Mouse (Mus musculus): Measurements from ENCODE around the gene Cyp1b1. TPM values are rescaled to one million over a fixed set of nuclear protein-coding genes. Genes with fewer than 3 reads are reported as not detected.

Cyp1b1 gene
- total and polyA plus RNA-seq, 2 experiments = 0.34 to 0.37 TPM

DNA sequence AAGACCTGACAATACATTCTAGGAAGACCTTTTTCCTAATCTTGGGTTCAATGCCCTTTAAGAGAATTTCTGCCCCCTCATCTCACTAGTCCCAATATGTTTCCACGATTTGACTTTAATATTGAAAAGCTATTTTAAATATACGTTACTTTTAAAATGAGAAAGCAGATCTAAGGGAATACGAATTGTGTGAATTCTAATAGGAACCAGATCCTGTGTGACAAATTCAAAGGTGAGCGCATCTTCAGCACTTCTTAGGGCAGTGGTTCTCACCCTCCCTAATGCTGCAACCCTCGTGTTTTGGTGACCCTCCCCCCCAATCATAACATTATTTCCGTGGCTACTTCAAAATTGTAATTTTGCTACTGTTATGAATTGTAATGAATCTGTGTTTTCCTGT is 2.9 kb downstream of the Cyp1b1 start:
- Histone ChIP-seq H3K4me3 (ENCODE audit: insufficient read depth, low read depth, low read length) (no peak overlapping the region), H3K9ac (ENCODE audit: low read depth, low read length) (no peak overlapping the region), H3K27ac (replicated peaks; ENCODE audit: insufficient read depth, low read depth, low read length) (no peak overlapping the region), H3K36me3 (ENCODE audit: control insufficient read depth, insufficient read depth, low read length) (no peaks in the 10 kb centered on the region), H3K27me3 (ENCODE audit: control insufficient read depth, insufficient read depth, low read length) (peaks cover 21% of the 10 kb centered on the region), H3K4me1 (ENCODE audit: control insufficient read depth, insufficient read depth, low read length) (peaks cover 3% of the 10 kb centered on the region; the same call in 1 of the 2 replicates), H3K79me2 (ENCODE audit: control insufficient read depth, insufficient read depth, low read length) (no peaks in the 10 kb centered on the region)
- 38% methylated on average over 6 of the region's 6 CpGs for WGBS
- TF ChIP-seq CTCF (IDR thresholded peaks at IDR 0.05; ENCODE audit: low read depth, low read length) = no peak
- no peak for TF ChIP-seq POLR2A (IDR thresholded peaks at IDR 0.05; ENCODE audit: extremely low read depth, insufficient read depth, low read length)
- no peak for DNase-seq (ENCODE audit: extremely low read depth, low read depth, low spot score)

DNA sequence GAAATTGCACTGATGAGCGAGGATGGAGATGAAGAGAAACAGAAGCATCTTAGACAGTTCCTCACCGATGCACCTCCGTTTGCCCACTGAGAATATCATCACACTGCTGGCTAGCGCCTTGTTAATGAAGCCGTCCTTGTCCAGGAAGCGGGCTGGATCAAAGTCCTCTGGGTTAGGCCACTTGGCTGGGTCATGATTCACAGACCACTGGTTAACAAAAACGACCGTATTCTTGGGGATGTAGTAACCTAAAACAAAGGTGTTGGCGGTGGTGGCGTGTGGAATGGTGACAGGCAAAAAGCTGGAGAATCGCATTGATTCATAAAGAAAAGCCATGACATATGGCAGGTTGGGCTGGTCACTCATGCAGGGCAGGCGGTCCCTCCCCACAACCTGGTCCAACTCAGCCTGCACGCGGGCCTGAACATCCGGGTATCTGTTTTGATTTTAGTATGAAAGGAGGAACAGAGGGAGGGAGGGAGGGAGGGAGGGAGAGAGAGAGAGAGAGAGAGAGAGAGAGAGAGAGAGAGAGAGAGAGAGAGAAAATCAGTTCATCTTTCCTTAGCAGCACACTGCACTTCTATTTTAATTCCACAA is 4.5 kb downstream of the Cyp1b1 start:
- H3K36me3 ChIP-seq (ENCODE audit: control insufficient read depth, insufficient read depth, low read length) = no peaks in the 10 kb centered on the region
- H3K4me1 ChIP-seq (ENCODE audit: control insufficient read depth, insufficient read depth, low read length) = peaks cover 3% of the 10 kb centered on the region; the same call in 1 of the 2 replicates
- peaks cover 21% of the 10 kb centered on the region for H3K27me3 ChIP-seq (ENCODE audit: control insufficient read depth, insufficient read depth, low read length)
- no peak for TF ChIP-seq POLR2A (IDR thresholded peaks at IDR 0.05; ENCODE audit: extremely low read depth, insufficient read depth, low read length)
- no peak for TF ChIP-seq CTCF (IDR thresholded peaks at IDR 0.05; ENCODE audit: low read depth, low read length)
- no peak overlapping the region for H3K9ac ChIP-seq (ENCODE audit: low read depth, low read length)
- H3K79me2 ChIP-seq (ENCODE audit: control insufficient read depth, insufficient read depth, low read length) = no peaks in the 10 kb centered on the region
- DNase-seq (ENCODE audit: extremely low read depth, low read depth, low spot score) = no peak
- H3K27ac ChIP-seq (replicated peaks; ENCODE audit: insufficient read depth, low read depth, low read length) = no peak overlapping the region
- H3K4me3 ChIP-seq (ENCODE audit: insufficient read depth, low read depth, low read length) = no peak overlapping the region
- 45% methylated on average over 15 of the region's 15 CpGs for WGBS

DNA sequence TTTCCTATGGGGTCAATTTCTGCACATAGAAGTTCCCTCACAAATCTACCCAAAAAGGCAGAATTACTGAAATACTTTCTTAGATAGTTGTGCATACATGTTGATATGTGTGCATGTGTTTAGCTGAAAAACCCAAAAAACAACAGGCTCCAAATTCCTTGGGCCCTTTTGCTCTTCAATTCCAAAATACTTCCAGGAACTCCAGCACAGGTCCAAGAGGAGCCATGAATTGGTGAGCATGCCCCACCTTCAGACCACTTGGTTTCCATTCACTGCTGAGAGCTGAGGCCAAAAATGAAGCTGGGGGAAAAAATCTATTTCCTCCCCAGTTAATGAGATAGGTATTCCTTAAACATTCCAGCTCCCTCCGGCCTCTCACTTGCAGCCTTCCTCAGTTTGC is 5.1 kb downstream of the Cyp1b1 start:
- Histone ChIP-seq H3K36me3 (ENCODE audit: control insufficient read depth, insufficient read depth, low read length) (no peaks in the 10 kb centered on the region), H3K27ac (replicated peaks; ENCODE audit: insufficient read depth, low read depth, low read length) (no peak overlapping the region), H3K79me2 (ENCODE audit: control insufficient read depth, insufficient read depth, low read length) (no peaks in the 10 kb centered on the region), H3K4me1 (ENCODE audit: control insufficient read depth, insufficient read depth, low read length) (peaks cover 3% of the 10 kb centered on the region; the same call in 1 of the 2 replicates), H3K4me3 (ENCODE audit: insufficient read depth, low read depth, low read length) (no peak overlapping the region), H3K9ac (ENCODE audit: low read depth, low read length) (no peak overlapping the region), H3K27me3 (ENCODE audit: control insufficient read depth, insufficient read depth, low read length) (peaks cover 19% of the 10 kb centered on the region)
- WGBS = 77% methylated on average over 1 of the region's 1 CpGs
- DNase-seq (ENCODE audit: extremely low read depth, low read depth, low spot score) = no peak
- TF ChIP-seq CTCF (IDR thresholded peaks at IDR 0.05; ENCODE audit: low read depth, low read length) = no peak
- no peak for TF ChIP-seq POLR2A (IDR thresholded peaks at IDR 0.05; ENCODE audit: extremely low read depth, insufficient read depth, low read length)

DNA sequence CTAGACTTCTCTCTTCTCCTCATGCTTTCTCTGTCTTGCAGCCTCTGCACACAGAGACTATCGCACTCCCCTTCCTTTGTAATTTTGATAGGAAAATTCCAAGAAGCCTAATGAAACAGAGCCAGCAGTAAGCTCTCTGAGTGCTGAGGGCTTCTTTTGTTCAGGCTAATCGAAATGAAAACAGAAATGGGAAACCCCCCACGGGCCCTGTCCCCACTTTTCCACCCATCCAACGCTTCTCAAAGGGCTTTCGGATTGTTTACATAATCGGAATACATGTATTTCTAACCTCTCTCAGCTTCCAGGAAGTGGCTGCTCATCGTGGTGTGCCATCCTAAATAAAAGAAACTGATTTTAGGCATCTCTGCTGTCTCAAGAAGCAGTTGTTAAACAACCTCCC is 6.7 kb downstream of the Cyp1b1 start:
- peaks cover 6% of the 10 kb centered on the region; the same call in 1 of the 2 replicates for H3K27me3 ChIP-seq (ENCODE audit: control insufficient read depth, insufficient read depth, low read length)
- no peak overlapping the region for H3K4me3 ChIP-seq (ENCODE audit: insufficient read depth, low read depth, low read length)
- H3K9ac ChIP-seq (ENCODE audit: low read depth, low read length) = no peak overlapping the region
- no peak overlapping the region for H3K27ac ChIP-seq (replicated peaks; ENCODE audit: insufficient read depth, low read depth, low read length)
- no peak for TF ChIP-seq POLR2A (IDR thresholded peaks at IDR 0.05; ENCODE audit: extremely low read depth, insufficient read depth, low read length)
- TF ChIP-seq CTCF (IDR thresholded peaks at IDR 0.05; ENCODE audit: low read depth, low read length) = no peak
- no peaks in the 10 kb centered on the region for H3K4me1 ChIP-seq (ENCODE audit: control insufficient read depth, insufficient read depth, low read length)
- no peaks in the 10 kb centered on the region for H3K79me2 ChIP-seq (ENCODE audit: control insufficient read depth, insufficient read depth, low read length)
- no peak for DNase-seq (ENCODE audit: extremely low read depth, low read depth, low spot score)
- WGBS = 43% methylated on average over 7 of the region's 7 CpGs
- no peaks in the 10 kb centered on the region for H3K36me3 ChIP-seq (ENCODE audit: control insufficient read depth, insufficient read depth, low read length)

DNA sequence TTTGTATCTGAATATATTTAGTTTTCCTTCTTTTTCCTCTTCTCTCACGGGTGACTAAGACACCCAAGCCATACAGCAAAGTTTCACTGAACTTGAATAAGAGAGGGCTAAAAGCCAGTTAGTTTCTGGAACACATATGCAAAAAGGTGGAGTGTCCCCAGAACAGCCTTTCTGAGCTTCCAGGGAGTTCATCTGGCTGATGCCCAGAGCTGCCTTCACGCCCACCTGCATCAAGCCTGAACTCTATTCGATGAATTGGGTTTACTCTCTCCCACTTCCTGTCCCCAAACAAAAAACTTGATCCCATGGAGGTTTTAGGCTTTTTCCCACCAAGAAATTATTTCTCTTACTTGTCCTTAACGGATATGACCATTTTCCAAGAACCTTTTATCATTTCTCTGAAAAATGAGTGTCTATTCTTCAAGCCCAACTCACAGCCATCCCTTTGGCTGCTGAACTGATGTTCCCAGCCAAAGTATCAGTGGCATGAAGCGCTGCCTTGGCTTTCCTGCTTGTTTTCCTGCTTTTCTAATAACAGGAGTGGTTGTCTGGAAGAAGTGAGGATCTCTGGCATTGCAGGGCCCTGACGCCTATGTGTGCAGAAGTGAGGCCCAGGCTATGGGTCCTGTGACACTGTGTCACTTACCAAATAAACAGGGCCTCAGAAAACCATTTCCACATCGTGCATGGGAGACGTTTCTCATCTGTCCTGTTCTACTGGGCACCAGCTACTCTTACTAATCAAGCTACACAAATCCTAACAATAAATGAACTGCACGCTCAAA is 9.0 kb downstream of the Cyp1b1 start:
- 73% methylated on average over 9 of the region's 9 CpGs for WGBS
- Histone ChIP-seq H3K79me2 (ENCODE audit: control insufficient read depth, insufficient read depth, low read length) (no peaks in the 10 kb centered on the region), H3K9ac (ENCODE audit: low read depth, low read length) (no peak overlapping the region), H3K27ac (replicated peaks; ENCODE audit: insufficient read depth, low read depth, low read length) (no peak overlapping the region), H3K27me3 (ENCODE audit: control insufficient read depth, insufficient read depth, low read length) (peaks cover 4% of the 10 kb centered on the region; the same call in 1 of the 2 replicates), H3K4me3 (ENCODE audit: insufficient read depth, low read depth, low read length) (no peak overlapping the region), H3K4me1 (ENCODE audit: control insufficient read depth, insufficient read depth, low read length) (no peaks in the 10 kb centered on the region), H3K36me3 (ENCODE audit: control insufficient read depth, insufficient read depth, low read length) (no peaks in the 10 kb centered on the region)
- no peak for TF ChIP-seq CTCF (IDR thresholded peaks at IDR 0.05; ENCODE audit: low read depth, low read length)
- no peak for TF ChIP-seq POLR2A (IDR thresholded peaks at IDR 0.05; ENCODE audit: extremely low read depth, insufficient read depth, low read length)
- no peak for DNase-seq (ENCODE audit: extremely low read depth, low read depth, low spot score)

DNA sequence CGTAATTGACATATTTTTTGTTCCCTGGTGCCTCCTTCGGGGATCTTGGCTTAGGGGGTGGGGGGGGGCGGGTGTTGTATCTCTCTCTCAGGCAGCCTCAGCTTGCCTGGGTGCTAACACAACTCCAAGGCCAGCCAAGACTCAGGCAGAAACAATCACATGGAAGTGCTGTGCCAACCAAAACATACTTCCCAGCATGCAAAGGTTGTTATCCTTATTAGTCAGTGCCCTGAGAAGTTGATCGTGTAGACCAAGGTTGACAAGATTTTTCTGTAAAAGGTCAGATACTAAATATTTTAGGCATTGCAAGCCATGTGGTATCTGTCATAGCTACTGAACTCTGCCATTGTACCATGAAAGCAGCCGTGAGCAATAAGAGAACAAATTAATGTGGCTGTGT is 14.0 kb downstream of the Cyp1b1 start:
- no peak overlapping the region for H3K4me3 ChIP-seq (ENCODE audit: insufficient read depth, low read depth, low read length)
- no peaks in the 10 kb centered on the region for H3K79me2 ChIP-seq (ENCODE audit: control insufficient read depth, insufficient read depth, low read length)
- 87% methylated on average over 5 of the region's 5 CpGs for whole genome bisulfite sequencing
- TF ChIP-seq POLR2A (IDR thresholded peaks at IDR 0.05; ENCODE audit: extremely low read depth, insufficient read depth, low read length) = no peak
- no peak for TF ChIP-seq CTCF (IDR thresholded peaks at IDR 0.05; ENCODE audit: low read depth, low read length)
- H3K27me3 ChIP-seq (ENCODE audit: control insufficient read depth, insufficient read depth, low read length) = no peaks in the 10 kb centered on the region
- H3K36me3 ChIP-seq (ENCODE audit: control insufficient read depth, insufficient read depth, low read length) = no peaks in the 10 kb centered on the region
- H3K9ac ChIP-seq (ENCODE audit: low read depth, low read length) = no peak overlapping the region
- H3K4me1 ChIP-seq (ENCODE audit: control insufficient read depth, insufficient read depth, low read length) = no peaks in the 10 kb centered on the region
- H3K27ac ChIP-seq (replicated peaks; ENCODE audit: insufficient read depth, low read depth, low read length) = no peak overlapping the region
- DNase-seq (ENCODE audit: extremely low read depth, low read depth, low spot score) = no peak

Measured in liver, adult 2 months (tissue).